Mouse (Mus musculus) brown adipose tissue, adult 24 weeks (tissue): ENCODE data around the gene Exoc3l2. TPM values are rescaled to one million over a fixed set of nuclear protein-coding genes. Genes with fewer than 3 reads are reported as not detected.

ENCODE experiments used
- H3K27ac ChIP-seq: fragments of 200-500 bp; replicated peaks from 2 replicates; pipeline ENCODE4 v1.5.1; 2012; ENCODE audit warnings: low read depth, mild to moderate bottlenecking, low read length
- H3K4me1 ChIP-seq: fragments of 200-500 bp; 2 replicates; pipeline ENCODE4 v1.6.1; 2012; ENCODE audit warnings: low read length, mixed read lengths; ENCODE audit not compliant: control insufficient read depth, insufficient read depth, insufficient read length
- H3K4me3 ChIP-seq: fragments of 200-500 bp; 2 replicates; pipeline ENCODE4 v1.5.1; 2012; ENCODE audit warnings: low read depth, mild to moderate bottlenecking, low read length, moderate library complexity; ENCODE audit not compliant: insufficient read depth
- polyA plus RNA-seq: library from polyadenylated mRNA; stranded (reverse); fragments of >200 nt; gene quantifications from 2 replicates; pipeline ENCODE4 v1.2.4, GENCODE M21; 2012; ENCODE audit not compliant: missing spikeins, insufficient read depth, insufficient read length

The Exoc3l2 gene
- polyA plus RNA-seq, 1 experiment, result 0.79 TPM

DNA sequence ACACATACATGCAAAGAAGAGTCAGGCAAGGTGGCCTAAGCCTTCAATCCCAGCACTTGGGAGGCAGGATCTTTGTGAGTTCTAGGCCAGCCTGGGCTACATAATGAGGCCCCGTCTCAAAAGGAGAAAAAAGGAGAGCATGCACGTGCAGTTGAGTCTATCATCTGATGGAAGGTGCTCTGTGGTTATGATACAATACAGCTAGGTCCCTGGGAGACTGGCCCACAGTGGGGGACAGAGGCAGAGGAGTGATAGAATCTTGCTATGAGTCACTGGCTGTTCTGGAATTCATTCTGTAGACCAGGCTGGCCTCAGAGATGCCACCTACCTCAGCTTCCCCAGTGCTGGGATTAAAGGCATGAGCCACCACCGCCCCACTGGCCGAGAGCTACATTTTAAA, 688 bp upstream of the Exoc3l2 start:
- Histone ChIP-seq H3K27ac (peak overlapping the region; percentile 5; the same call in 1 of the 2 replicates), H3K4me1 (peaks cover 7% of the 10 kb centered on the region), H3K4me3 (no peak overlapping the region)

DNA sequence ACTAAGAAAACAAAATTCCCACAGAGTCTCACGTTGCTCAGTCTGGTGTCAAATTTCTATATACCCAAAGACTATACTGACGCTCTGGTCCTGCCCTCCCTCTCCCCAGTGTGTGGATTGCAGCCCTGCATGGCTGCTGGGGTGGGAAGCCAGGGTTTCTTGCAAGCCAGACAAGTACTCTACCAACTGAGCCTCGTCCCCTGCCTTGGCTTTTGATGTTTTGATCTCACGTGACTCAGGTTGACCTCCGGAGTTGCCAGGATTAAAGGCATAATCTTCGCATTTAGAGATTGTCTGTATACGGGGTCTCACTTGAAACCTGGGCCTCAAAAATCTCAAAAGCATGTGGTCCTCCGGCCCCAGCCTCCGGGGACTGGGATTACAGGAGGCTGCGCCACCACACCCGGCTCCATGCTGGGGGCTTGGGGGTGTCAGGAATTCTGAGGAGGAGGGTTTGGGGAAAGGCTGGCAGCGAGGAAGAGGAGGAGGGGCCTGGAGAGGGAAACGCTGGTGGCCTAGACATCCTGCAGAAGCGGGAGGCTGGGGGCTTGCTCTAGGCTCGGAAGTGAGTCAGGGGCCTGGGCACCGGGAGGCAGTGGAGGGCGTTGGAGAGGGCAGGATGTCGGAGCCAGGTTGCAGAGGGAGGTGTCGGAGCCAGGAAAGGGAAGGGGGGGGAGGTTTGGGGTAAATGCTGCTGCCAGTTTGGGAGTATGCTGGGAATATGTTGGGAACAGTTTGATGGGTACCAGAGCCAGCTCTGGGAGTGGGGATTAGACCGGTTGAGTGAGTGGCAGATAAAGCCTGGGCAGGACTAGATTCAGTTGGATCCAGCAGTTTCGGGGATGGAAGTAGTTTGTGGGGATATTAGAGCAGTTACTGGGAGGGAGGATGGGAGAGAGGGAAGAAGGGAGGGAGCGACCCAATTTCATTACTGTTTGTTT, 1.5 kb downstream of the Exoc3l2 start:
- Histone ChIP-seq H3K27ac (no peak overlapping the region), H3K4me3 (no peak overlapping the region), H3K4me1 (peaks cover 6% of the 10 kb centered on the region)

DNA sequence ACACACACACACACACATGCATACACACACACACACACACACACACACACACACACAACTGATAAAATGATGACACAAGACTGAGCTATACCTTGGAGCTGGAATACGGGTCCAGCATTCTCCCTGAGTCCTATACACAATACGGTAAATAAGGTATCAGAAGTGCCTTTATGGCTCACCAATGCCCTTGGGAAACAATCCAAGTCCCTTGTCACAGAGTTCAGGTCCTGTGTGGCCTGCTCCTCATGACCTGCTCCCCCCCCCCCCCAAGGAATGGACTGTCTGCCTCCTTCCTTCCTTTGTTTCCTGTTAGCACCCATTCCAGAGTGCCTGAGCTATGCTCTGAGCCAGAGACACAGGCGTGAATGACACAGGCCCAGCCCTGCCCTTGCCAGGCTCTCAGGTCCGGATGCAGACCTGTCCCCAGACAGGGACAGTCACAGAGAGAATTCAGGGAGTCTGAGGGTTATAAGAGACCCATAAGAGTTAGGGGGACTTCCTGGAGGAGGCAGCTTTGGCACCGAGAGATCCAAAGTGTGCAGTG, 3.5 kb downstream of the Exoc3l2 start:
- H3K4me3 ChIP-seq, result no peak overlapping the region
- peak overlapping the region; percentile 20 for H3K27ac ChIP-seq
- peaks cover 6% of the 10 kb centered on the region for H3K4me1 ChIP-seq

DNA sequence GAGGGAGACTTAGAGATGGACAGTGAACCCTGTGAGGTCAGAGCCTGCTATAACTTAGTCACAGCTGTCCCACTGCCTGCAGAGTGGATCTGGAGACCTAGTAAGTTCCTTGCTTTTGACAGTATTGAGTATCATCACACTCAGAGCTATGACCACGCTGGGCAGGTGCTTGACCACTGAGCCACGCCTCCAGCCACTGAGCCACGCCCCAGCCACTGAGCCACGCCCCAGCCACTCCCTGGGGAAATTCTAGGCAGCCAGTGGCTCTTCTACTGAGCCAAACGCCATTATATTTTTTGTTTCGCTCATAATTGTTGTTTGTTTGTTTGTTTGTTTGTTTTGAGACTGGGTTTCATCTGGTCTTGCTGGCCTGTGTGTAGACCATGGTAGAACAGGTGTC, 4.5 kb downstream of the Exoc3l2 start:
- no peak overlapping the region for H3K4me3 ChIP-seq
- H3K27ac ChIP-seq, result no peak overlapping the region
- H3K4me1 ChIP-seq, result peaks cover 7% of the 10 kb centered on the region

DNA sequence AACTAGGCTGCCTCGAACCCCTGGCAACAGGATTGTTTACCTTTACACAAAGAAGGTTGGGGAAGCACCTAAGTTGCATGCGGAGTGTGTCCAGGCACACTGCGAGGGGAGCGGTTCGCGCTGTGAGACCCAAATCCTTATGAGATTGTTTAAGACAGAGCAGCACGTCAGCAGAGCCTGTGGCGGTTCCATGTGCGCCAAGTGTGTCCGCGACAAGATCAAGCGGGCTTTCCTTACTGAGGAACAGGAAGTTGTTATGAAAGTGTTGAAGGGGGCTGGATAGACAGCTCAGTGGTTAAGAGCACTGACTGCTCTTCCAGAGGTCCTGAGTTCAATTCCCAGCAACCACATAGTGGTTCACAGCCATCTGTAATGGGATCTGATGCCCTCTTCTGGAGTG, 5.1 kb downstream of the Exoc3l2 start:
- Histone ChIP-seq H3K4me3 (no peak overlapping the region), H3K27ac (no peak overlapping the region), H3K4me1 (peaks cover 12% of the 10 kb centered on the region)

DNA sequence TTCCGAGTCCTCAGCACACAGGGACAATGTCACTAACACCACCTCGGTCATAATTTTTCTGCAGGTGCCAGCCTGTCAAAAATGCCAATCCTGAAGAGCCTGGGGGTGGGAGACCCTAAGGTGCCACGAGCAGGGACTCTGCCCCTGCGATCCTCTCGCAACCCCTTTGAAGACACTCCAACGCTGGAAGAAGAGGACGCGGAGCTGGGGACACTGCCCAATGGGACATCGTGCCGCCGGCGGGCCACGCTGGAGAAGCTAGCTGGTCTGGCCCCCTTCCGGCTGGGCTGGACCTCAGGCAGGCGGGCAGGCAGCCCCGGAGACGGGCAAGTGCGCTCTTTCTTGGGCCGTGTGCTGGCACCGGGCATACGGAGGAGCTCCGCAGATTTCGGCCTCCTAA, 6.3 kb downstream of the Exoc3l2 start:
- Histone ChIP-seq H3K27ac (no peak overlapping the region), H3K4me3 (no peak overlapping the region), H3K4me1 (peaks cover 15% of the 10 kb centered on the region)

DNA sequence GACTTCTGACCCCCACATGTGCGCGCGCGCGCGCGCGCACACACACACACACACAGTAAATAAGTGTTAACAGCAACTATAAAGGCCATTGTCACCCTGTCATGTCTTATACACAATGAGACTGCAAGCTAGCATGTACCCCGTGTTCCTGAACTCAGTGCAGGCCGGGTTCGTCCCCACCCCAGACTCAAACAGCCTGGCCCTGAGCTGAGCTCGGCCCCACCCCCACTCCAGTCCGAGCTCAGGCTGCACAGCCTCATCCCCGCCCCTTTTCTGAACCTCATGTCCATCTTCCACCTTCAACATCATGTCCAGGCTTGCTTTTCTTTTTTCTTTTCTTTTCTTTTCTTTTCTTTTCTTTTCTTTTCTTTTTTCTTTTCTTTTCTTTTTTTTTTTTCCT, 7.2 kb downstream of the Exoc3l2 start:
- no peak overlapping the region for H3K27ac ChIP-seq
- H3K4me3 ChIP-seq, result no peak overlapping the region
- peaks cover 15% of the 10 kb centered on the region for H3K4me1 ChIP-seq

DNA sequence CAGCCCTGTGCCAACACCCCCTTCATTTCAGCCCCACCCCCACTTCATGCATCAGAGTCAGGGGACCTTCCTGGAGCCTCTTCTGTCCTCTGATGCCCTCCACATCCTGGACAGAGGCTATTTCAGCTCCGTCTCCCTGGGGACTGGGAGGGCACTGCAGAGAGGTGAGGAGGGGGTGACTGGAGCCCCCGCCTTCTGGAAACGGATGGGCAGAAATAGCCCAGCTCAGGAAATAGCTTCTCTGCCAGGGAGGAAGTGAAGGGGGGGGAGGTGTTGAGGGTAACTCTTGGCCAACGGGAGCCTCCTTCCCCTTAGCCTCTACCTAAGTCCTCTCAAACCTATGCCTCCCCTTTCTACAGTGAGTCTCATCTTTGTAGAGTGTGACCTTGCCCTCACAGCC, 9.3 kb downstream of the Exoc3l2 start:
- Histone ChIP-seq H3K27ac (peak overlapping the region; percentile 71), H3K4me1 (peaks cover 8% of the 10 kb centered on the region), H3K4me3 (no peak overlapping the region)

DNA sequence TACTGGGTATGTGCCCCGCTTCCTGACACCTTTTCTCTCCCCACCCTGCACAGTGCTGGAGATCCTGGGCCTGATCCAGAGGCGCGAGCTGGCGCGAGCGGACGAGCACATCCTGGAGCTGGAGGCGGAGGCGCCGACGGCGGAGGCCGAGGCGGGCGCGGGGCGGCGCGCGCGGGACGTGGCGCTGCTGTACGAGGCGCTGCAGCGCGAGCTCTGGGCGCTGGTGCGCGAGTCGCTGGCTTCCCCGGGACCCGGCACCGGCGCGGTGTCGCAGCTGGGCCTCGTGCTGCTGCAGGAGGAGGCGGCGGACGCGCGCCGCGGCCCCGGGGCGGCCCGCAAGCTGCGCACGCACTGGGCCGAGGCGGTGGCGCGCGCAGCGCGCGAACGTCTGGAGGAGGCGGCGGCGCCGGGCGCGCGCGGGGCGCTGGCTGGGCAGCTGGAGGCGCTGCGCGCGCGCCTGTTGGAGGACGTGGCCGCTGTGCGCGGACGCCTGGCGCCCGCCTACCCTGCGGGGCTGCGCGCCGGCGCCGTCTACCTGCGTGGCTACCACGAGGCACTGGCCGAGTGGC, 10.8 kb downstream of the Exoc3l2 start:
- Histone ChIP-seq H3K4me3 (peak overlapping the region; percentile 73), H3K4me1 (peaks cover 15% of the 10 kb centered on the region), H3K27ac (peak overlapping the region; percentile 71)

DNA sequence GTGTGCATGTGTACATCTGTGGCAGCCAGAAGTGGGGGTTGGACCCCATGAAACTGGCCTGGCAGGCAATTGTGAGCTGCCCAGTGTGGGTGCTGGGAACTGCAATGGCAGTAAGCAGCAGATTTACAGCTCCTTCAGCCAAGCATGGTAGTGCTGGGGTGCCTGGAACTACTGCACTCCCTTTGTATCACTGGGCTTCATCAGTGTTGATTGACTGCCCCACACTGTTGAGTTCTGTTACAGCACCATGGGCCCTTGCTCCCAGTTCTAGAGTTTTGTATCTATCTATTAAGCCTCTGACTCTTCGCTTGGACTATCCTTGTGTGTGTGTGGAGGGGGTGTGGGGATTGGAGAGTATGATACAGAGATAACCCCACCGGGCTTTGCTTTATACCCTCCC, 14.0 kb downstream of the Exoc3l2 start:
- Histone ChIP-seq H3K4me1 (peaks cover 15% of the 10 kb centered on the region), H3K27ac (no peak overlapping the region)

DNA sequence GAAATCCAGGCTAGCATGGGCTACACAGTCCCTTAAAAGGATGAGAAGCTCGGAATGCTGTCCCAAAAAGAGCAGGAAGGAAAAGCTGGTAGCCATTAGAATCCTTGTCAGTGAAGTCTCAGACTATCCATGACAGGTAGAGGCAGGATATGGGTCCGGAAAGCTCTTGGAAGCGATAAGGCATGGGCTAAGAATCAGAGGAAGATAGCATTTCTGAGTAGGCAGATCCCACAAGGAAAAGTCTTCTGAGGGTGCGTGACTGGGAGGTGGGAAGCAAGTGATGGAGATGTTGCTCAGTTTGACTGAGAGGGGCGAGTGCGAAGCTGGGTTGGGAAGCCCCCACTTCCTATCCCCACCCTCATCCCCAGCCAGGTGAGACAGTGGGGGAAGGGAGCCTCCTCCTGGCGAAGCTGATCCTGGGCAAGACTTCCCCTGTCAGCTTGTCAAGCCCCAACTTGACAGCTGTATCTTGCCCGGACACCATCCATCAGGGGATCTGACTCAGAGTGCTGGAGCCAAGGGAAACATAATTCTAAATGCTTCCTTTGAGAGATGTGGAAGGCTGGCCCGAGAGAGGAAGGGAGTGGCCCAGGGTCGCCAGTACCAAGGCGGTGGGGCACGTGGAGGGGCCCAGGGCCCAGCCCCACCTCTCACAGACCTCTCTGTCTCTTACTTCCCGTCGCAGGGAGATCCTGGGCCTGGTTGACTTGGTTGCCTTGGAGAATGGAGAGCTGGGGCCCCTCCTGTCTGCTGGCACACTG, 14.7 kb downstream of the Exoc3l2 start:
- Histone ChIP-seq H3K4me3 (no peak overlapping the region), H3K27ac (0 out of 2 replicates have a peak overlapping the region, but pooled peaks have one; percentile 24), H3K4me1 (peaks cover 13% of the 10 kb centered on the region)

More for the DNA sequence above, 14.0 kb downstream of the Exoc3l2 start:
- no peak overlapping the region for H3K4me3 ChIP-seq

DNA sequence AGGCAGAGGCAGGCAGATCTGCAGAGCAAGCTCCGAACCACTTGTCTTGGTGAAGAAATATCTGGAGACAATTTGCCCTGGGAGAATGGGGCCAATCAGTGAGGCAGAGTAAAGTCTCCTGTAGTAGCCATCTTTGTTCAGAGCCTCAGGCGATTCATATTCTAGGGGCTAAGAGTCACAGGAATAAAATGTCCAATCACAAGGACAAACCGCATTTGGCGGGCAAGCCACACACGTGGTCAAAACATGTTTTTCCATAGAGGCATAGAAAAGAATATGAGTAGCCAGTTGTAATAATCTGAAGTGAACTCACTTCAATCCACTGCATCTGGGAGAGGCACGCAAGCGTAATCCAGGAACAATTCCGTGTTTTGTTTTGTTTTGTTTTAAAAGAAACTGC, 20.1 kb downstream of the Exoc3l2 start:
- Histone ChIP-seq H3K4me3 (no peak overlapping the region), H3K4me1 (peaks cover under 1% of the 10 kb centered on the region; the same call in 1 of the 2 replicates), H3K27ac (no peak overlapping the region)

DNA sequence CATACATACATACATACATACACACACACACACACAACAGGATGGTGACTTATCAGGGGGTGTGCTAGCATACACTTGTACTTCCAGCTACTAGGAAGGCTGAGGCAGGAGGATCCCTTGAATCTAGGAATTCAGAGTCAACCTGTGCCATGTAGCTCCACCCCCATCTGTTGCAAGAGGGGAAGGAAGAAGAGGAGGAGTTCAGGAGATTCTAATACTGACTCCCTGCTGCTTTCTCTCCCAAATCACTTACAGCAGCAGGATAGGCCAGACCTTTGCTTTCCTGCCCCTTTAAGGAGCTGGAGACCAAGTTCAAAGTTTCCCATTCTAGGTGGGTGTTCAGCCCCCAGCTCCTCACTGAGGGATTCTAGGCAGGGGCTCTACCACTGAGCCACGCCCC, 22.4 kb downstream of the Exoc3l2 start:
- H3K4me3 ChIP-seq, result no peak overlapping the region
- no peak overlapping the region for H3K27ac ChIP-seq
- no peaks in the 10 kb centered on the region for H3K4me1 ChIP-seq

DNA sequence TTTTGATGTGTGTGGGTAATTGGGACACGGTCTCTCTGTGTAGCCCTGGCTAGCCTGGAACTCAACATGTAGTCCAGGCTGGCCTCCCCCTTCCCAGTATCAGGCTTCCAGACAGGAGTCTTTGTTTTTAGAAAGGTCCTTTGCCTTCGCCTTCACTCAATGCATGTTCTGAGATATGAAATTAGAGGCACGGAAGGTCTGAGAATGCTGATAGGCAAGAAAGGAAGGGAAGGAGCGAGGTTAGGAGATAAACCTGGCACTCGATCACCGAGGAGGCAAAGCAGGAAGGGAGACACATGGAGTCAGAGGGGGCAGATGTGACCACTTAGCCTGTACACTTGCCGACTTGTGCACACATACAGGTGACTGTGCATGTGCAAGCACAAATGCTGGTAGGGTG, 23.4 kb downstream of the Exoc3l2 start:
- H3K4me3 ChIP-seq, result no peak overlapping the region
- H3K27ac ChIP-seq, result no peak overlapping the region

DNA sequence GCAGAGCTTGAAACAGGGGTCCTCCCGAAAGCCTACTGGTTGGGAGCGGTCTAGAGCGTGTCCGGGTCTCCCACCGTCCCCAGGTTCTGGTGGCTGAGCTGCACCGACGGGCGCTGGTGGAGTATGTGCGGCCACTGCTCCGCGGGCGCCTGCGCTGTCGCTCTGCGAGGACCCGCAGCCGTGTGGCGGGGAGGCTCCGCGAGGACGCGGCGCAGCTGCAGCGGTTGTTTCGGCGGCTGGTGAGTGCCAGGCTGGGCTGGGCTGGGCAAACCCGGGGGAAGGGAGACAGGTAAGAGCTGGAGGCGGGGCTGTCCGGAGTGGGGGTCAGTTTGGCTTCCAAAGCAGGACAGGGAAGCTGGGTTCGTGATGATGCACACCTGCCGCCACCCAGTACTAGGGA, 26.4 kb downstream of the Exoc3l2 start:
- H3K4me3 ChIP-seq, result no peak overlapping the region
- H3K27ac ChIP-seq, result no peak overlapping the region
- H3K4me1 ChIP-seq, result peaks cover 6% of the 10 kb centered on the region

More for the DNA sequence above, 23.4 kb downstream of the Exoc3l2 start:
- H3K4me1 ChIP-seq, result peaks cover 2% of the 10 kb centered on the region
